Mouse (Mus musculus) intestine, embryonic 15.5 days (tissue): ENCODE data around the gene Man2b2. TPM values are rescaled to one million over a fixed set of nuclear protein-coding genes. Genes with fewer than 3 reads are reported as not detected.
"Not testable (repeated sequence)": the region's sequence is repeated elsewhere in the genome, so short reads cannot be mapped to it uniquely, and the experiment has no call there.

ENCODE experiments used
- ATAC-seq: fragments of 200-750 bp; cut with Nextera tagmentation; 2 replicates; pipeline ENCODE4 v1.8.0; 2017; ENCODE audit warnings: moderate TSS enrichment, moderate library complexity
- H3K27ac ChIP-seq: fragments of 300-500 bp; sonication (generic); 2 replicates; pipeline ENCODE4 v1.5.1; 2015; ENCODE audit warnings: mild to moderate bottlenecking, inconsistent platforms
- H3K27me3 ChIP-seq: fragments of 300-500 bp; sonication (generic); replicated peaks from 2 replicates; pipeline ENCODE4 v1.6.1; 2015; ENCODE audit warnings: inconsistent platforms
- H3K36me3 ChIP-seq: fragments of 300-500 bp; sonication (generic); 2 replicates; pipeline ENCODE4 v1.6.1; 2015; ENCODE audit warnings: inconsistent platforms
- H3K4me1 ChIP-seq: fragments of 300-500 bp; sonication (generic); replicated peaks from 2 replicates; pipeline ENCODE4 v1.6.1; 2015; ENCODE audit warnings: inconsistent platforms
- H3K4me2 ChIP-seq: fragments of 300-500 bp; sonication (generic); replicated peaks from 2 replicates; pipeline ENCODE4 v1.6.1; 2015; ENCODE audit warnings: mild to moderate bottlenecking, inconsistent platforms
- H3K4me3 ChIP-seq: fragments of 300-500 bp; sonication (generic); replicated peaks from 2 replicates; pipeline ENCODE4 v1.5.1; 2015; ENCODE audit warnings: inconsistent platforms
- H3K9ac ChIP-seq: fragments of 300-500 bp; sonication (generic); 2 replicates; pipeline ENCODE4 v1.6.1; 2015; ENCODE audit warnings: inconsistent platforms
- H3K9me3 ChIP-seq: fragments of 300-500 bp; sonication (generic); 2 replicates; pipeline ENCODE4 v1.6.1; 2016; ENCODE audit warnings: inconsistent platforms
- WGBS: fragments of 180-500 bp; shearing (Covaris S2); methylation state at CpG from one replicate; pipeline ENCODE4 v1.1.7; 2015; 5-methylcytosine and 5-hydroxymethylcytosine counted together
- polyA plus RNA-seq: library from polyadenylated mRNA; unstranded; fragments of >200 nt; fragmentation: Nextera tagmentation; extraction: Ambion mirVana; gene quantifications from 2 replicates; pipeline ENCODE4 v1.2.1, GENCODE M21; 2015

Man2b2 gene
- polyA plus RNA-seq, 1 experiment from 2014 or later, result 26.4 TPM

DNA sequence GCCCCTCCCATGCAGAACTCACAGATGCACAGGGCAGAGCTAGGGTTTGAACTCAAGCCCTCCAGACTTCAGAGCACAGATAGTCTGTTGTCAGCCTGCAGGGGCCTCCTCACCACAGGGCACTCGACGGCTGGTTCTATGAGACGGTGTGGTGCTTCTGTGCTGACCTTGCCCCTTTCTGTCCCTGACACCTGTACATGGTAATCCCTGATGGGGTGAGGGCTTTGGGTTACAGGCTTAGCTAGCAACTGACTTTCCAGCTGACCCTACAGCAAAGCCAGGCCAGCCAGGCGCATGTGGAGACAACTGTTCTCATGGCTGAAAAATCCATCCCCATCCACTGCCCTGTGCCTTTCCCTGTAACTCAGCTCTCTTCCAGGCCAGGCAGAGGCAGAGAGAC is 7.5 kb downstream of the Man2b2 start:
- Histone ChIP-seq H3K9me3 (no peaks in the 10 kb centered on the region), H3K4me1 (no peaks in the 10 kb centered on the region), H3K4me3 (no peak overlapping the region), H3K27ac (no peak overlapping the region), H3K4me2 (no peak overlapping the region), H3K9ac (no peak overlapping the region), H3K27me3 (no peaks in the 10 kb centered on the region), H3K36me3 (peaks cover 4% of the 10 kb centered on the region; the same call in 1 of the 2 replicates)
- 84% methylated on average over 4 of the region's 4 CpGs for WGBS
- no peak for ATAC-seq

DNA sequence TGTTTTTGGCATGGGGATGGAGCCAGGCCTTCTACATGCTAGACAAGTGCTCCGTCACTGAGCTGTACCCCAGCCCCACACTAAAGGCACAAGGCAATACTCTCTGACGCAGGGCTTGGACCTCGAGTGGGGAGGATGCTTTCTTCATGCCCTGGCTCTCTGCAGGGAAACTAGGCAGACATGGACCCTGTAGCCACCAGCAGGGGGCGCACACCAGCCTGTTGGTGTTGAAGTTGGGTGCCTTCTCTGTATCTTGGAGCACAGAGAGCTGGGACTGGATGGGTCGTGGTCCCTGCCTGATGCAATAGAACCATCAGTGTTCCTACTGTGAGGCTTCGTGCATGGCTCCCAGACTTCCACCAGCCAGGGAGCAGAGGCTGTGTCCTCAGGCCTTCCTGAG is 10.3 kb downstream of the Man2b2 start:
- no peak overlapping the region for H3K4me2 ChIP-seq
- H3K27me3 ChIP-seq, result no peaks in the 10 kb centered on the region
- H3K27ac ChIP-seq, result no peak overlapping the region
- H3K9ac ChIP-seq, result no peak overlapping the region
- no peak overlapping the region for H3K4me3 ChIP-seq
- H3K36me3 ChIP-seq, result no peaks in the 10 kb centered on the region
- no peaks in the 10 kb centered on the region for H3K4me1 ChIP-seq
- ATAC-seq, result no peak
- no peaks in the 10 kb centered on the region for H3K9me3 ChIP-seq
- WGBS, result 50% methylated on average over 6 of the region's 6 CpGs

DNA sequence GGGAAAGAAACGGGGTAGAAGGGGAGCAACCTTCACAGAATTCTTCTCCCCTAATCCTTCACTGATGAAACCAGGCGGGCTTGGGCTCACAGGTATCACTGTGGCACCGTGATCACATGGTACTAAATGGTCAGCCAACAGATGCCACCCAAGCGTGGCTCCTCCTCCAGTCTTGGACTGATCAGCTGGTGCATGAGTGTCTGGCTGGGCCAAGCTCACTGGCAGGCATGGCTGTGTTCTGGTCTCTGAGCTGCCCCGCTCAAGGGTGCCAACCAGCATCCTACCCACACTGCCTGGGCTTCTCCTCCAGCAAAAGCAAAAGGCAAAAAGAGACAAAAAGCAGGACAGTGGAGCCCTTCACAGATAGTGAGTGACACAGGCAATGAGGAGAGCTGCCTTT is 10.7 kb downstream of the Man2b2 start:
- H3K9me3 ChIP-seq, result no peaks in the 10 kb centered on the region
- WGBS, result 87% methylated on average over 5 of the region's 5 CpGs
- no peak overlapping the region for H3K4me3 ChIP-seq
- H3K36me3 ChIP-seq, result no peaks in the 10 kb centered on the region
- no peak for ATAC-seq
- no peaks in the 10 kb centered on the region for H3K27me3 ChIP-seq
- no peaks in the 10 kb centered on the region for H3K4me1 ChIP-seq
- no peak overlapping the region for H3K4me2 ChIP-seq
- H3K9ac ChIP-seq, result no peak overlapping the region
- no peak overlapping the region for H3K27ac ChIP-seq

DNA sequence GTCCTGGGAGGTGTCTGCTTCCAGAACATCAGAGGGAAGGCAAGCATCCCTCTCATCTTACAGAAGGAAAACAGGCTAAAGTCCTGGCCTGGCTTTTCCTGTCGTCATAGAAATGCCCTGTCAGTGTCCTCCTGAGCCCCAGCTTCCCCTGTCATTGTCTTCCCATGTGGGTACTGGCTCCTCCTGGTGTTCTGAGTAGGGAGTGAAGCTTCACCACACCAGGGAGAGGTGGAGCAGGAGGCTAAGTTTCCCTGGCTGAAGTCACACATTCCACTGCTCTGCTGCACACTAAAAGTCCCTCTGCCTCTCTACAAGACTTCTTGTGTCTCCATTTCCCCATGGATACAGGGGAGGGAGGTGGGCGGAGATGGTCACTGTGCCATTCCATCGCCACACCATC is 12.7 kb downstream of the Man2b2 start:
- H3K9me3 ChIP-seq, result no peaks in the 10 kb centered on the region
- H3K4me2 ChIP-seq, result no peak overlapping the region
- no peak overlapping the region for H3K4me3 ChIP-seq
- no peaks in the 10 kb centered on the region for H3K27me3 ChIP-seq
- no peak overlapping the region for H3K9ac ChIP-seq
- 64% methylated on average over 3 of the region's 3 CpGs for WGBS
- no peaks in the 10 kb centered on the region for H3K4me1 ChIP-seq
- no peak overlapping the region for H3K27ac ChIP-seq
- no peaks in the 10 kb centered on the region for H3K36me3 ChIP-seq
- no peak for ATAC-seq

DNA sequence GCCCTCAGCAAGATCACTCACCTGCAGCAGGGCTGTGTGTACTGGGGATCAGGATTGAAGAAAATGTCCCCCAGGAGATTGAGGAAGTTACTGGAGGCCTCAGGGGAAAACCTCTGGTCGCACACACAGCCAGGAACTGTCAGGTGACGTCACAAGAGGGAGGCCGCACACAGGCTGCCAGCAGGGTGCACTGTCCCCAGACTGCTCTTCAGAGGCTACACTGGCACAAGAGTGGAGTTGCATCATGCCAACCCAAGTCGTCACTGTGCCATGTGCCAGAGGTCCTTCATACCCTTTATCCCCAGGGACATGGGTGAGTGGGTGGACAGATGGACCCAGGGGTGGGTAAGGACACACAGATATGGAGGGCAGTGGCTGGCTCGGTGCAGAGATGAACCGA is 15.9 kb downstream of the Man2b2 start:
- no peak overlapping the region for H3K9ac ChIP-seq
- 78% methylated on average over 6 of the region's 6 CpGs for WGBS

DNA sequence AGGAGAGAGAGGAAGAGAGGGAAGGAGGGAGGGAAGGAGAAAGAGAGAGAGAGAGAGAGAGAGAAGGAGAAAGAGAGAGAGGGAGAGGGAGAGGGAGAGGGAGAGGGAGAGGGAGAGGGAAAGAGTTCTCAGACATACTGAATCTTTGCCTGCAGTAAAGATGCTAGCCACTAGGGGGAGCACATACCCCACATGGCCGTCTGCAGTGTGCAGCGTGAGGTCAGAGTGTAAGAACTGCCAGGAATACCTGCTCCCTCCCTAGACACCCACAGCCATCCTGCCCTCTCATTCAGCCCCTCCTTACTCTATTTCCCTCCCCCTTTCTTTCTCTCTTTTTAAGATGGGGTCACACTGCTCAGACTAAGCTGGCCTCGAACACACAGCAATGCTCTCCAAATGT is 19.0 kb downstream of the Man2b2 start:
- no peak overlapping the region for H3K4me2 ChIP-seq
- no peaks in the 10 kb centered on the region for H3K36me3 ChIP-seq
- no peak overlapping the region for H3K4me3 ChIP-seq
- ATAC-seq, result peak; percentile 56
- no peak overlapping the region for H3K9ac ChIP-seq
- no peaks in the 10 kb centered on the region for H3K9me3 ChIP-seq
- no peaks in the 10 kb centered on the region for H3K4me1 ChIP-seq
- no peaks in the 10 kb centered on the region for H3K27me3 ChIP-seq
- 30% methylated on average over 3 of the region's 3 CpGs for WGBS
- no peak overlapping the region for H3K27ac ChIP-seq

More for the DNA sequence above, 15.9 kb downstream of the Man2b2 start:
- Histone ChIP-seq H3K27me3 (no peaks in the 10 kb centered on the region), H3K4me2 (no peak overlapping the region), H3K36me3 (no peaks in the 10 kb centered on the region), H3K27ac (no peak overlapping the region), H3K9me3 (no peaks in the 10 kb centered on the region), H3K4me1 (no peaks in the 10 kb centered on the region), H3K4me3 (no peak overlapping the region)
- no peak for ATAC-seq

DNA sequence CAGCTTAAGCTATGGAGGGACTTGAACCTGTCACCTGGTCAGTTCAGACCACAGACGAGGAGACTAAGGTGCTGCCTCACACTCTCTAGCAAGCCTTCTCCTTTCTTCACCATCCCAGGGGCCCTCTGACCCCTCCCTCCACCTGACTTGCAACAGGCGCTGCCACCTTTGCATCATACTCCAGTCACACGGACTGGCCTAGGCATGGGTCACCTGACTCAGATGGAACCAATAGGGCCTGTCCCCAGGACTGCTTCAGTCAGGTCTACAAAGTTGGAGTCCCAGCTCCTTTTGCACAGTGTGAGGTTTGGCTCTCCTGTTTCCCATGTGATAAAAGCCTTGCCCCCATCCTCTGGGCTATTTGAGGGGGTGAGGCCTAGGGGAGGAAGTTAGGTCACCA is 19.8 kb downstream of the Man2b2 start:
- 76% methylated on average over 3 of the region's 3 CpGs for WGBS
- Histone ChIP-seq H3K4me2 (no peak overlapping the region), H3K27me3 (no peaks in the 10 kb centered on the region), H3K4me3 (no peak overlapping the region), H3K36me3 (no peaks in the 10 kb centered on the region), H3K9me3 (no peaks in the 10 kb centered on the region), H3K27ac (no peak overlapping the region), H3K4me1 (no peaks in the 10 kb centered on the region), H3K9ac (no peak overlapping the region)
- ATAC-seq, result no peak

DNA sequence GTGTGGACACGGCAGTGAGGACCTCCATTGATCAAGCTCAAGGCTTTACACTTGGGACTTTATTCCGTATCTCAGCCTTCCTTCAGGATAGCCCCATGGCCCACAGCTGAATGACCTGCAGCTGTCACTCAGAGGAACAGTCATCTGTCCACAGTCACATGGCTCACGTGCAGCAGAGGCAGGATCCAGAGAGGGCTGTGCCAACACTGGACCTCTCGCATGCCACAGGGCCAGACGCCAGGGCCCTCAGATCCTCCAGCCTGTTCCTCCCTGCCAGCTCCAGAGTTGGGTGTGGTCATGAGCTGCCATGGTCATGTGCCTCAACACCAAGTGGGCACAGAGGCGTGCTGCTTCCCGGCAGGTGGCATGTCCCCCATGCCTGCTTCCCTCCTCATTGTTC is 21.3 kb downstream of the Man2b2 start:
- ATAC-seq, result no peak
- H3K36me3 ChIP-seq, result no peaks in the 10 kb centered on the region
- H3K9me3 ChIP-seq, result no peaks in the 10 kb centered on the region
- no peak overlapping the region for H3K27ac ChIP-seq
- no peaks in the 10 kb centered on the region for H3K27me3 ChIP-seq
- 89% methylated on average over 7 of the region's 7 CpGs for WGBS
- no peak overlapping the region for H3K4me3 ChIP-seq
- no peak overlapping the region for H3K4me2 ChIP-seq
- no peaks in the 10 kb centered on the region for H3K4me1 ChIP-seq
- H3K9ac ChIP-seq, result no peak overlapping the region

DNA sequence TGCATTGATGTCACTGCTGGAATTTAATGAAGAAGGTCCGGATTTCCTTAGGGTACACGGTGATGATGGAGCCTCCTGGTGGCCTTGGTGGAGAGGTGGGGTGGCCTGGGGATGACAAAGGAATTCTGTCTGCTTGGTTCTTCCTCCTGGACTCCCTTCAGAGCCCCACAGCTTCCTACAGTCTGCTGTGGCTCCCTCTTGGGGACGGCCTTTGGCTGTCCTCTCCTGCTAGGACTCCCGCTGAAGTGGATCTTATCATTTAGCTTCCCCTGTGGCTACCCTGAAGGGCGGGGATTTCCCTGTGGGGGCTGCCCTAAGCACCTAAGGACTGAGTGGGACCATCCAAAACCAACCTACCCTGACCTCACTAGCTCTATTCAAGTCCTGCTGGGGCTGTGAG is 23.3 kb downstream of the Man2b2 start:
- Histone ChIP-seq H3K9me3 (no peaks in the 10 kb centered on the region), H3K9ac (no peak overlapping the region), H3K27me3 (no peaks in the 10 kb centered on the region), H3K4me2 (no peak overlapping the region), H3K27ac (no peak overlapping the region), H3K4me3 (no peak overlapping the region), H3K4me1 (no peaks in the 10 kb centered on the region), H3K36me3 (no peaks in the 10 kb centered on the region)
- WGBS, result 27% methylated on average over 5 of the region's 5 CpGs
- ATAC-seq, result no peak

DNA sequence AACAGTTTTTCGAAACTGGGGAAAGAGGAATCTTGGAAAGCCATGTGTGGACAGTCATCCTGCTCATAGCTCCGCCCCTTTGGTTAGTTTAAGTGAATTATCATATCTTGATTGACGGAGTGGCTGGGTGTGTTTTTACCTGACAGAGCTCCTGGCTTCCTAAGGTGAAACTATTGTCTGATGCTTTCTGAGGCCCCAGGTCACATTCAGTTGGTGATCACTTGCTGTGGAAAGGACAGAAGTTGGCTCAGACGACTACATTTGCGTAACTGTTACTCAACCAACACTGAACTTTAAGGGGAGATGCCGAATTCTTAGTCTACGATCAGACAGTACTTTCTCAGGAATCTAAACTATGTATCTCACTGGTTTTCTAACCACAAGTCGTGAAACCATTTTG is 33.2 kb downstream of the Man2b2 start:
- no peaks in the 10 kb centered on the region for H3K9me3 ChIP-seq
- peak; percentile 44 for ATAC-seq
- H3K27ac ChIP-seq, result no peak overlapping the region; the same call in 1 of the 2 replicates
- H3K4me3 ChIP-seq, result peak overlapping the region; percentile 68; the same call in 1 of the 2 replicates
- peak overlapping the region; percentile 61 for H3K4me2 ChIP-seq
- H3K4me1 ChIP-seq, result peaks cover 9% of the 10 kb centered on the region
- no peak overlapping the region for H3K9ac ChIP-seq
- no peaks in the 10 kb centered on the region; the same call in 1 of the 2 replicates for H3K27me3 ChIP-seq
- H3K36me3 ChIP-seq, result peaks cover 5% of the 10 kb centered on the region; the same call in 1 of the 2 replicates
- 53% methylated on average over 8 of the region's 8 CpGs for WGBS

DNA sequence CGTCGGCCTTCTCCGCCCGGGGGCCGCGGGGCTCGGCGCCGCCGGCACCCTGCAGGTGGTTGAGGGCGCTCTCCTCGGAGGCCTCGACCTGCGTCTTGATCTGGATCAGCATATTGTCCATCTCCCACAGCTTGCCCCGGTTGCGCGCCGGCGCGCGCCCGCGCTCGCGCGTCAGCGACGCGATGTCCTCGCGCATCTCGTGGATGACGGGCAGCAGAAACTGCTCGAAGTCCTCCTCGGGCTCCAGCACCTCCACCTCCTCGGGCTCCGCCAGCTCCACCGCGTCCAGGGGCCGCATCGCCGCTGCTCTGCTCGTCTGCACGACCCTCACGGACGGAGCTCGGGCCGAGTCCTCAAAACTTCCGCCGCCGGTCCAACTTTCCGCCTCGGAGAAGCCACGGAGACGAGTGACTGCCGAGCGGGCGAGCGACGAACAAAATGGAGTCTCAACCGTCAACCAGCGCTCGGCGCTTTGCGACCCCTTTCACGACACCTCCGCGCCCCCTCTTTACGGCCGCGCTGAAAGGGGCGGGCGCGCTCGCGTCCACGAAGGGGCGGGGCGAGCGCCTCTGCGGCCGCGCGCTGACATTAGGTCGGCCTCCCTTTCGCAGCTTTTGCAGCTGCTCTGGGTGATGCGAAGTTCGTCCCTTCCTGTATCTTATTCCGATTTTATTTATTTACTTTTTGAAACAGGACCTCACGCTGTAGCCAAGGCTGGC is 34.0 kb downstream of the Man2b2 start, which contains the start of gene Mrfap1:
Gene Mrfap1 (minus strand): TSS at position 477 of the 719 bp plus-strand sequence.
- Histone ChIP-seq H3K4me3 (peak within 1 kb of the TSS; percentile 68), H3K4me2 (peak within 1 kb of the TSS; percentile 61), H3K27ac (peak within 1 kb of the TSS; percentile 97), H3K9ac (peak within 1 kb of the TSS; percentile 70)
- not testable (repeated sequence) for H3K27me3 ChIP-seq, H3K9me3 ChIP-seq, H3K36me3 ChIP-seq, H3K4me1 ChIP-seq
- WGBS, result under 1% methylated on average over 90 of the region's 90 CpGs
- ATAC-seq, result peak; percentile 88

DNA sequence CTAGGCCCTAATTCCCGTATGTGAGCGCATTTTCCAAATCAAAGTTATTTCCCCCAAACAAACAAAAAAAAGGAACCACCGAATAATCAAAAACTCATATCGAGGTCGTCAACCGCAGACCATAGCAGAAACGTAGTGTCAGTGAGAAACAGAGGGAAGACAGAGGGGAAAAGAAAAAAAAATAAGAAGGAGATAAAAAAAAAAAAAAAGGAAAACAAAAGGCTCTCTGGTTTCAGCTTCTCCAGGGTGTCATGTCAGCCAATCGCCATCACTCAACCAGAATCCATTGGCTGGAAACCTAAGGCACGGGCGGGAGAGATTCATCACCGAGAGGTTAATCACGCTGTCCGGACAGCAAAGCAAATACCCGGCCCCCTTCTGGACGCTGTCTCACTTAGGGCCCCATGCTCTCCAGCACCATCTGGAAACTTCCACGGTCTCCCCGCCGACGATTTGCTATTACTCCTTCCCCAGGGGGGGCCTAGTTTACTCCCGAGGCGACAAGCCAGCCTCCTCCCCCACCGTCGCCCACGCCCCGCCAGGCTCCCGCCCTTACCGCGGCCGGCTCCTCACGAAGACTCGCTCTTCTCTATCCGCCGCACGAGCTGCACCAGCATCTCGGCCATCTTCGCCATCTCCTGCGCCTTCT is 34.7 kb downstream of the Man2b2 start:
- H3K36me3 ChIP-seq, H3K4me1 ChIP-seq, H3K27me3 ChIP-seq, H3K9me3 ChIP-seq: not testable (repeated sequence)
- peak overlapping the region; percentile 68 for H3K4me3 ChIP-seq
- H3K4me2 ChIP-seq, result peak overlapping the region; percentile 61
- ATAC-seq, result peak; percentile 65
- 3% methylated on average over 36 of the region's 37 CpGs for whole genome bisulfite sequencing
- H3K27ac ChIP-seq, result peak overlapping the region; percentile 97
- peak overlapping the region; percentile 70 for H3K9ac ChIP-seq

DNA sequence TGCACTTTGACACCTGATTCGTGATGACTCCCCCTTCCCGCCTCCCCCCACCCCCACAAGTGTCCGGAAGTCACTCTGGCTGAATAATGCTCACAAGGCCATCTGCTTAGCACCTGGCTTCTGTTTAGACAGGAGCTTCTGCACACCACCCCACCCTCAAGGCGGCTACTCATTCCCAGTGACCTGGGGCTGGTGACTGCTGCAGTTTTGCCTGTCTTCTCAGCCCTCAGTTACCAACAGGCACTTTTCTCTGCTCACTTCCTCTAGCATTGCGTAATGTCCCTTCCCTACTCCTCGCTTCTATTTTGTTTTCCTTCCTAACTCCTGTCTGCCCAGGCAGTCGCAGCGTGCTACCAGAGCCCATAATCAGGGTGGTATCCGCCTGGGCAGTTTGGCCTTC is 38.6 kb downstream of the Man2b2 start:
- Histone ChIP-seq H3K4me3 (no peak overlapping the region), H3K4me1 (peaks cover 5% of the 10 kb centered on the region), H3K9me3 (no peaks in the 10 kb centered on the region), H3K4me2 (no peak overlapping the region), H3K27me3 (no peaks in the 10 kb centered on the region; the same call in 1 of the 2 replicates), H3K9ac (no peak overlapping the region), H3K36me3 (peaks cover 5% of the 10 kb centered on the region; the same call in 1 of the 2 replicates), H3K27ac (no peak overlapping the region)
- no peak for ATAC-seq
- WGBS, result 69% methylated on average over 9 of the region's 9 CpGs
